Mouse (Mus musculus) embryonic facial prominence, embryonic 12.5 days (tissue): Measurements from ENCODE around the gene Rgl3. TPM values are rescaled to one million over a fixed set of nuclear protein-coding genes. Genes with fewer than 3 reads are reported as not detected.

Experiments
- ATAC-seq: fragments of 200-750 bp; cut with Nextera tagmentation; 2 replicates; pipeline ENCODE4 v1.8.0; 2017; ENCODE audit not compliant: insufficient number of reproducible peaks, insufficient read depth, low FRiP score, low TSS enrichment
- H3K27ac ChIP-seq: fragments of 300-500 bp; sonication (generic); 2 replicates; pipeline ENCODE4 v1.5.1; 2016; ENCODE audit warnings: mild to moderate bottlenecking
- H3K27me3 ChIP-seq: fragments of 300-500 bp; sonication (generic); 2 replicates; pipeline ENCODE4 v1.6.1; 2016; ENCODE audit warnings: mild to moderate bottlenecking, moderate library complexity
- H3K36me3 ChIP-seq: fragments of 300-500 bp; sonication (generic); 2 replicates; pipeline ENCODE4 v1.6.1; 2016; ENCODE audit warnings: mild to moderate bottlenecking
- H3K4me1 ChIP-seq: fragments of 300-500 bp; sonication (generic); 2 replicates; pipeline ENCODE4 v1.6.1; 2016
- H3K4me2 ChIP-seq: fragments of 300-500 bp; sonication (generic); replicated peaks from 2 replicates; pipeline ENCODE4 v1.6.1; 2016; ENCODE audit warnings: mild to moderate bottlenecking, moderate library complexity
- H3K4me3 ChIP-seq: fragments of 300-500 bp; sonication (generic); 2 replicates; pipeline ENCODE4 v1.5.1; 2016; ENCODE audit warnings: mild to moderate bottlenecking
- H3K9ac ChIP-seq: fragments of 300-500 bp; sonication (generic); 2 replicates; pipeline ENCODE4 v1.6.1; 2016; ENCODE audit warnings: mild to moderate bottlenecking, moderate library complexity
- H3K9me3 ChIP-seq: fragments of 300-500 bp; sonication (generic); 2 replicates; pipeline ENCODE4 v1.6.1; 2016; ENCODE audit warnings: mild to moderate bottlenecking, moderate library complexity
- WGBS: fragments of 180-500 bp; shearing (Covaris S2); methylation state at CpG from one replicate; pipeline ENCODE4 v1.1.7; 2016; 5-methylcytosine and 5-hydroxymethylcytosine counted together
- polyA plus RNA-seq: library from polyadenylated mRNA; unstranded; fragments of >200 nt; fragmentation: Nextera tagmentation; extraction: Ambion mirVana; gene quantifications from 2 replicates; pipeline ENCODE4 v1.2.1, GENCODE M21; 2016

Gene Rgl3
- polyA plus RNA-seq, 1 experiment from 2014 or later: 1.4 TPM

GRCm38 (mm10) chr9:21977972-21978371 lies 11.3 kb downstream of the Rgl3 start:
- WGBS: 29% methylated on average over 2 of the region's 2 CpGs
- no peak for ATAC-seq
- no peak overlapping the region for H3K27ac ChIP-seq
- no peak overlapping the region for H3K9ac ChIP-seq
- H3K9me3 ChIP-seq: no peaks in the 10 kb centered on the region
- no peaks in the 10 kb centered on the region for H3K36me3 ChIP-seq
- no peak overlapping the region for H3K4me2 ChIP-seq
- H3K27me3 ChIP-seq: no peaks in the 10 kb centered on the region
- H3K4me3 ChIP-seq: no peak overlapping the region
- H3K4me1 ChIP-seq: no peaks in the 10 kb centered on the region

- Histone ChIP-seq H3K27ac (no peak overlapping the region), H3K9me3 (no peaks in the 10 kb centered on the region), H3K9ac (no peak overlapping the region), H3K4me1 (no peaks in the 10 kb centered on the region), H3K27me3 (no peaks in the 10 kb centered on the region), H3K4me2 (no peak overlapping the region), H3K4me3 (no peak overlapping the region), H3K36me3 (no peaks in the 10 kb centered on the region)
- ATAC-seq: no peak
- WGBS: 82% methylated on average over 5 of the region's 5 CpGs
Measured at GRCm38 (mm10) chr9:21977331-21977730, 11.9 kb downstream of the Rgl3 start.

- Histone ChIP-seq H3K9me3 (no peaks in the 10 kb centered on the region), H3K27me3 (no peaks in the 10 kb centered on the region), H3K9ac (no peak overlapping the region), H3K36me3 (no peaks in the 10 kb centered on the region), H3K4me2 (no peak overlapping the region), H3K4me1 (no peaks in the 10 kb centered on the region), H3K27ac (no peak overlapping the region), H3K4me3 (no peak overlapping the region)
- 87% methylated on average over 10 of the region's 10 CpGs for WGBS
- no peak for ATAC-seq
Measured at GRCm38 (mm10) chr9:21976626-21977175, 12.5 kb downstream of the Rgl3 start.

- no peak for ATAC-seq
- 89% methylated on average over 4 of the region's 4 CpGs for WGBS
- H3K27me3 ChIP-seq: no peaks in the 10 kb centered on the region
- no peak overlapping the region for H3K4me3 ChIP-seq
- H3K36me3 ChIP-seq: no peaks in the 10 kb centered on the region
- no peak overlapping the region for H3K9ac ChIP-seq
- no peak overlapping the region for H3K27ac ChIP-seq
- no peak overlapping the region for H3K4me2 ChIP-seq
- no peaks in the 10 kb centered on the region for H3K9me3 ChIP-seq
- H3K4me1 ChIP-seq: no peaks in the 10 kb centered on the region
Measured at GRCm38 (mm10) chr9:21969304-21969703, 19.9 kb downstream of the Rgl3 start.

GRCm38 (mm10) chr9:21968883-21969282 lies 20.4 kb downstream of the Rgl3 start:
- no peak overlapping the region for H3K9ac ChIP-seq
- no peaks in the 10 kb centered on the region for H3K4me1 ChIP-seq
- no peak overlapping the region for H3K4me2 ChIP-seq
- no peaks in the 10 kb centered on the region for H3K9me3 ChIP-seq
- H3K36me3 ChIP-seq: no peaks in the 10 kb centered on the region
- no peak overlapping the region for H3K4me3 ChIP-seq
- 60% methylated on average over 6 of the region's 6 CpGs for WGBS
- no peak for ATAC-seq
- no peak overlapping the region for H3K27ac ChIP-seq
- no peaks in the 10 kb centered on the region for H3K27me3 ChIP-seq

- WGBS: 20% methylated on average over 8 of the region's 8 CpGs
- peak within 1 kb of the TSS; percentile 47 for H3K4me3 ChIP-seq
- peak within 1 kb of the TSS; percentile 46 for H3K9ac ChIP-seq
- H3K27me3 ChIP-seq: peaks cover 51% of the 10 kb centered on the region
- no peaks in the 10 kb centered on the region for H3K9me3 ChIP-seq
- no peak within 1 kb of the TSS for H3K27ac ChIP-seq
- H3K36me3 ChIP-seq: no peaks in the 10 kb centered on the region
- no peak for ATAC-seq
- H3K4me2 ChIP-seq: peak within 1 kb of the TSS; percentile 81
- H3K4me1 ChIP-seq: peaks cover 17% of the 10 kb centered on the region
Measured at GRCm38 (mm10) chr9:21963417-21963816, 25.8 kb downstream of the Rgl3 start, which contains the start of gene Epor. Gene Epor, minus strand, starts transcription at chr9:21963506.

GRCm38 (mm10) chr9:21962416-21963059 lies 26.7 kb downstream of the Rgl3 start:
- Histone ChIP-seq H3K27ac (no peak overlapping the region), H3K4me3 (peak overlapping the region; percentile 47), H3K9ac (peak overlapping the region; percentile 46), H3K4me1 (peaks cover 17% of the 10 kb centered on the region), H3K9me3 (no peaks in the 10 kb centered on the region), H3K4me2 (peak overlapping the region; percentile 81), H3K27me3 (peaks cover 51% of the 10 kb centered on the region), H3K36me3 (no peaks in the 10 kb centered on the region)
- ATAC-seq: peak; percentile 62
- 2% methylated on average over 34 of the region's 34 CpGs for WGBS

GRCm38 (mm10) chr9:21962010-21962409 lies 27.2 kb downstream of the Rgl3 start:
- H3K9ac ChIP-seq: peak overlapping the region; percentile 46
- H3K4me2 ChIP-seq: peak overlapping the region; percentile 81
- WGBS: under 1% methylated on average over 15 of the region's 15 CpGs
- no peaks in the 10 kb centered on the region for H3K36me3 ChIP-seq
- peaks cover 17% of the 10 kb centered on the region for H3K4me1 ChIP-seq
- ATAC-seq: no peak
- H3K9me3 ChIP-seq: no peaks in the 10 kb centered on the region
- H3K4me3 ChIP-seq: peak overlapping the region; percentile 47
- peaks cover 51% of the 10 kb centered on the region for H3K27me3 ChIP-seq
- no peak overlapping the region for H3K27ac ChIP-seq

GRCm38 (mm10) chr9:21961366-21961980 lies 27.8 kb downstream of the Rgl3 start:
- 1% methylated on average over 35 of the region's 35 CpGs for WGBS

GRCm38 (mm10) chr9:21960558-21961208 lies 28.6 kb downstream of the Rgl3 start:
- 8% methylated on average over 26 of the region's 26 CpGs for WGBS
- H3K4me3 ChIP-seq: peak overlapping the region; percentile 47; the same call in 1 of the 2 replicates
- H3K27ac ChIP-seq: no peak overlapping the region
- no peak for ATAC-seq
- no peak overlapping the region for H3K9ac ChIP-seq
- peak overlapping the region; percentile 81; the same call in 1 of the 2 replicates for H3K4me2 ChIP-seq
- H3K36me3 ChIP-seq: no peaks in the 10 kb centered on the region
- peaks cover 22% of the 10 kb centered on the region for H3K4me1 ChIP-seq
- H3K27me3 ChIP-seq: peaks cover 51% of the 10 kb centered on the region
- no peaks in the 10 kb centered on the region for H3K9me3 ChIP-seq

More at GRCm38 (mm10) chr9:21961366-21961980, 27.8 kb downstream of the Rgl3 start:
- H3K4me1 ChIP-seq: peaks cover 20% of the 10 kb centered on the region
- H3K36me3 ChIP-seq: no peaks in the 10 kb centered on the region
- H3K4me3 ChIP-seq: peak overlapping the region; percentile 47
- no peak overlapping the region for H3K9ac ChIP-seq
- peak overlapping the region; percentile 81 for H3K4me2 ChIP-seq
- ATAC-seq: no peak
- H3K27ac ChIP-seq: no peak overlapping the region
- no peaks in the 10 kb centered on the region for H3K9me3 ChIP-seq
- H3K27me3 ChIP-seq: peaks cover 51% of the 10 kb centered on the region

- H3K27me3 ChIP-seq: peaks cover 51% of the 10 kb centered on the region
- 49% methylated on average over 9 of the region's 9 CpGs for WGBS
- H3K36me3 ChIP-seq: no peaks in the 10 kb centered on the region
- no peak overlapping the region for H3K4me2 ChIP-seq
- no peak overlapping the region for H3K9ac ChIP-seq
- peaks cover 22% of the 10 kb centered on the region for H3K4me1 ChIP-seq
- no peak overlapping the region for H3K4me3 ChIP-seq
- no peak overlapping the region for H3K27ac ChIP-seq
- no peaks in the 10 kb centered on the region for H3K9me3 ChIP-seq
- no peak for ATAC-seq
Measured at GRCm38 (mm10) chr9:21960135-21960534, 29.1 kb downstream of the Rgl3 start.
